Mouse (Mus musculus) CH12.LX (cell line): ENCODE data around the gene Trim11. TPM values are rescaled to one million over a fixed set of nuclear protein-coding genes. Genes with fewer than 3 reads are reported as not detected.

ENCODE experiments used
- DNase-seq: peaks from one replicate; pipeline ENCODE4 v3.0.0-alpha.2; 2013; ENCODE audit errors: extremely low read depth
- H3K27ac ChIP-seq: 2 replicates; pipeline ENCODE4 v1.5.1; 2012; ENCODE audit warnings: low read depth, mild to moderate bottlenecking, control low read depth, moderate library complexity; ENCODE audit not compliant: insufficient read depth
- H3K27me3 ChIP-seq: replicated peaks from 2 replicates; pipeline ENCODE3; 2012; ENCODE audit warnings: inconsistent platforms
- H3K36me3 ChIP-seq, 2 experiments: replicated peaks in 1 of 2; 2 replicates each; pipeline versions ENCODE3 to v1.6.1; 2012; ENCODE audit warnings: inconsistent platforms in 1 of 2, low read length in 1 of 2, mild to moderate bottlenecking in 1 of 2, mixed read lengths in 1 of 2, moderate library complexity in 1 of 2; ENCODE audit not compliant: control insufficient read depth in 1 of 2, insufficient read depth in 1 of 2
- H3K4me1 ChIP-seq, 2 experiments: 2 replicates each; pipeline ENCODE4 v1.6.1; 2012; ENCODE audit warnings: inconsistent platforms in 1 of 2, moderate library complexity in 1 of 2; ENCODE audit not compliant: insufficient read depth in 2 of 2, control insufficient read depth in 1 of 2
- H3K4me2 ChIP-seq: 2 replicates; pipeline ENCODE4 v1.6.1; 2012; ENCODE audit warnings: low read depth, mild to moderate bottlenecking, control low read depth; ENCODE audit not compliant: poor library complexity, insufficient read depth, severe bottlenecking
- H3K4me3 ChIP-seq, 3 experiments: fragments of 150-350 bp in 1 of 3; sonication (generic) in 1 of 3; replicated peaks in 1 of 3; 2 replicates each; pipeline versions ENCODE3 to v1.5.1; 2011 to 2012; ENCODE audit warnings: low read depth in 2 of 3, low read length in 2 of 3, mild to moderate bottlenecking in 2 of 3, moderate library complexity in 2 of 3, control low read depth in 1 of 3, improper control_type of control experiment in 1 of 3, inconsistent platforms in 1 of 3, mixed read lengths in 1 of 3; ENCODE audit not compliant: poor library complexity in 1 of 3
- H3K79me2 ChIP-seq: replicated peaks from 2 replicates; pipeline ENCODE4 v1.6.1; 2012; ENCODE audit warnings: mild to moderate bottlenecking, moderate library complexity; ENCODE audit not compliant: control insufficient read depth, poor library complexity, insufficient read depth, severe bottlenecking; ENCODE audit errors: extremely low read depth
- H3K9ac ChIP-seq: 2 replicates; pipeline ENCODE4 v1.6.1; 2012; ENCODE audit warnings: low read depth, mild to moderate bottlenecking, control low read depth, moderate library complexity; ENCODE audit not compliant: insufficient read depth
- H3K9me3 ChIP-seq: replicated peaks from 2 replicates; pipeline ENCODE3; 2012; ENCODE audit warnings: low read length, inconsistent platforms, mixed read lengths
- BHLHE40 ChIP-seq: IDR thresholded peaks from 2 replicates; pipeline ENCODE4 v1.6.1; 2011; ENCODE audit warnings: mild to moderate bottlenecking, low read depth, low read length, improper control_type of control experiment
- CHD2 ChIP-seq: IDR thresholded peaks from 2 replicates; pipeline ENCODE4 v1.6.1; 2011; ENCODE audit warnings: low read length, improper control_type of control experiment
- E2F4 ChIP-seq: IDR thresholded peaks from 2 replicates; pipeline ENCODE4 v1.6.1; 2011; ENCODE audit warnings: low read depth, low read length, improper control_type of control experiment; ENCODE audit not compliant: insufficient replicate concordance
- ELF1 ChIP-seq: IDR thresholded peaks from 2 replicates; pipeline ENCODE4 v1.6.1; 2014; ENCODE audit warnings: low read depth, mild to moderate bottlenecking, inconsistent platforms, low read length, improper control_type of control experiment
- EP300 ChIP-seq: IDR thresholded peaks from 2 replicates; pipeline ENCODE4 v1.6.1; 2011; ENCODE audit warnings: low read length, improper control_type of control experiment
- IRF4 ChIP-seq: IDR thresholded peaks from 2 replicates; pipeline ENCODE4 v1.6.1; 2014; ENCODE audit warnings: low read depth, mild to moderate bottlenecking, inconsistent platforms, low read length, improper control_type of control experiment
- JUN ChIP-seq: IDR thresholded peaks from 2 replicates; pipeline ENCODE4 v1.6.1; 2011; ENCODE audit warnings: low read depth, mild to moderate bottlenecking, low read length, improper control_type of control experiment, moderate library complexity; ENCODE audit not compliant: insufficient read depth
- JUND ChIP-seq: conservative IDR thresholded peaks from 2 replicates; pipeline ENCODE4 v1.6.1; 2011; ENCODE audit warnings: low read depth, low read length, improper control_type of control experiment
- KAT2A ChIP-seq: IDR thresholded peaks from 2 replicates; pipeline ENCODE4 v1.6.1; 2012; ENCODE audit warnings: low read length, improper control_type of control experiment, inconsistent platforms; ENCODE audit not compliant: insufficient replicate concordance
- MYC ChIP-seq: IDR thresholded peaks from 2 replicates; pipeline ENCODE4 v1.6.1; 2011; ENCODE audit warnings: low read depth, mild to moderate bottlenecking, improper control_type of control experiment, low read length
- POLR2A ChIP-seq: IDR thresholded peaks from 2 replicates; pipeline ENCODE4 v1.6.1; 2011; ENCODE audit warnings: low read depth, mild to moderate bottlenecking, improper control_type of control experiment, low read length
- POLR2AphosphoS2 ChIP-seq: IDR thresholded peaks from 2 replicates; pipeline ENCODE4 v1.6.1; 2011; ENCODE audit warnings: low read depth, low read length, improper control_type of control experiment
- RAD21 ChIP-seq: IDR thresholded peaks from 2 replicates; pipeline ENCODE4 v1.6.1; 2011; ENCODE audit warnings: low read depth, mild to moderate bottlenecking, low read length, improper control_type of control experiment, moderate library complexity
- SIN3A ChIP-seq: IDR thresholded peaks from 2 replicates; pipeline ENCODE4 v1.6.1; 2012; ENCODE audit warnings: low read length, improper control_type of control experiment, inconsistent platforms
- SMC3 ChIP-seq: IDR thresholded peaks from 2 replicates; pipeline ENCODE4 v1.6.1; 2011; ENCODE audit warnings: low read depth, low read length, improper control_type of control experiment
- TBP ChIP-seq: conservative IDR thresholded peaks from 2 replicates; pipeline ENCODE4 v1.6.1; 2011; ENCODE audit warnings: low read depth, low read length, improper control_type of control experiment
- USF2 ChIP-seq: conservative IDR thresholded peaks from 2 replicates; pipeline ENCODE4 v1.6.1; 2011; ENCODE audit warnings: low read depth, low read length, improper control_type of control experiment
- ZC3H11A ChIP-seq: IDR thresholded peaks from 2 replicates; pipeline ENCODE4 v1.6.1; 2012; ENCODE audit warnings: low read depth, mild to moderate bottlenecking, inconsistent platforms, low read length, improper control_type of control experiment
- ZKSCAN1 ChIP-seq: IDR thresholded peaks from 2 replicates; pipeline ENCODE4 v1.6.1; 2012; ENCODE audit warnings: low read depth, inconsistent platforms, low read length, improper control_type of control experiment, borderline replicate concordance
- ZMIZ1 ChIP-seq: IDR thresholded peaks from 2 replicates; pipeline ENCODE4 v1.6.1; 2012; ENCODE audit warnings: low read depth, mild to moderate bottlenecking, inconsistent platforms, low read length, improper control_type of control experiment
- ZNF384 ChIP-seq: IDR thresholded peaks from 2 replicates; pipeline ENCODE4 v1.6.1; 2012; ENCODE audit warnings: low read depth, low read length, improper control_type of control experiment, inconsistent platforms
- dilution Hi-C: fragments of 300-500 bp; cut with MboI; formaldehyde crosslinking; loops from 2 replicates; pipeline ENCODE4 v1.14.3; 2020; ENCODE audit warnings: low sequenced_read_pairs; ENCODE audit not compliant: extremely low pct_unique_long_range_greater_than_20kb, extremely low pct_ligation_motif_present
- in situ Hi-C: fragments of 300-500 bp; cut with MboI; formaldehyde crosslinking; loops from 3 replicates; pipeline ENCODE4 v1.14.3; 2019; ENCODE audit warnings: low sequenced_read_pairs, low pct_ligation_motif_present, low pct_unique_long_range_greater_than_20kb, mixed read lengths
- polyA plus RNA-seq: library from polyadenylated mRNA; unstranded; fragments of >175 nt; gene quantifications from 2 replicates; pipeline ENCODE4 v1.2.1, GENCODE M21; 2012; ENCODE audit warnings: low read depth; ENCODE audit not compliant: insufficient read length
- total RNA-seq, 2 experiments: library from RNA; depleted of rRNA; stranded (reverse); fragments of 300-350 nt in 1 of 2; fragments of >200 nt in 1 of 2; gene quantifications; 2 replicates each; pipeline ENCODE4 v1.2.3; 2012 to 2014

Trim11 gene
- total and polyA plus RNA-seq, 3 experiments = 21.8 to 33.2 (median 23.2) TPM

DNA sequence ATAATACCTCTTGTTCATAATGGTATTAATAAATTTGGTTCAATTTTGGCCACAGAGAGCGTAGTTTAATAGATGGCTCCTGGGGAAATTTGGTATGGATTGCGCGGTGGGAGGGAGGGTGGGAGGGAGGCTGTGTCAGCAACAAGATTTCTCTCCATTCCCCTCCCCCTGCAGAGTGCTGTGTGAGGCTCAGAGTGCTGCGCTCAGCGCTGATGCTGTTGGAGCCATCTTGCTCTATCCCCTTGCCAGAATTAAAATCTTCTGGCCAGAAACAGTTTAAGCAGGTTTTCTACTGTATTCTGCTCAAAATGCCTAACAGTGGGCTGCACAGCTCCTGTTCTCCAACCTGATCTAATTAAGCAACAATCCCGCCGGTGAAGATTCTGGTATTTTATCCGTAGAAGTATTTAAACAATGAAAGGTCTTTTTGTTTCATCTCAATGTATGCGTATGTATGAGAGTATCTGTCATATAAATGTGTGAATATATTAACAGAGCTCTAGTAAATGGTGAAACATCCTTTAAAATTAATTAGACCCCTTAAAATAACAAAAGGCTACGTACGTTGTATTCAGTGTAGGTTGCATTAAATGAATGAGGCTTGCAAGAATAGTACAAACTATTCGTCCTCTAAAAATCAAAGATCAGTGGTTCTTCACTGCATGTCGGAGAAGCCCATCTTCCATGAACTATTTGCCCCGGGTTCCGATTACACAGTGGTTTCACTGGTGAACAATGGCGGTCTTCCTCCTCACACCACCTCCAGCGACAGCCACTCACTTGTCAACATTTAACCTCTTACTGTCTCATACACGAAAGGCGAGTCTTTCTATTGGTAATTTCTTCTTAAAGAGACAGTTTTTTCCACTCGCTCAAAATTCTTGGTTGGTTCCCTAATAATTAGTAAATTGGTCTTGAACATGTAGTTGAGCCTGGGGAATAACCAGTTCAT is 28.1 kb upstream of the Trim11 start:
- Histone ChIP-seq H3K27ac (no peak overlapping the region), H3K4me1 (peaks cover 0 to 13% of the 10 kb centered on the region in 2 experiments; a peak in 2 of 4 replicates), H3K9ac (no peak overlapping the region), H3K4me2 (no peak overlapping the region), H3K4me3 (no peak overlapping the region), H3K36me3 (no peaks in the 10 kb centered on the region), H3K9me3 (no peaks in the 10 kb centered on the region), H3K79me2 (no peaks in the 10 kb centered on the region), H3K27me3 (peaks cover 49% of the 10 kb centered on the region)
- no peak for DNase-seq
- no peak for TF ChIP-seq ZKSCAN1
- TF ChIP-seq CHD2 = no peak
- no peak for TF ChIP-seq JUN
- no peak for TF ChIP-seq ZNF384
- no peak for TF ChIP-seq POLR2AphosphoS2
- TF ChIP-seq E2F4 = no peak
- TF ChIP-seq ZC3H11A = no peak
- TF ChIP-seq SIN3A = no peak
- no peak for TF ChIP-seq EP300
- in situ Hi-C loops = no loop called here
- dilution Hi-C loops = no loop called here

DNA sequence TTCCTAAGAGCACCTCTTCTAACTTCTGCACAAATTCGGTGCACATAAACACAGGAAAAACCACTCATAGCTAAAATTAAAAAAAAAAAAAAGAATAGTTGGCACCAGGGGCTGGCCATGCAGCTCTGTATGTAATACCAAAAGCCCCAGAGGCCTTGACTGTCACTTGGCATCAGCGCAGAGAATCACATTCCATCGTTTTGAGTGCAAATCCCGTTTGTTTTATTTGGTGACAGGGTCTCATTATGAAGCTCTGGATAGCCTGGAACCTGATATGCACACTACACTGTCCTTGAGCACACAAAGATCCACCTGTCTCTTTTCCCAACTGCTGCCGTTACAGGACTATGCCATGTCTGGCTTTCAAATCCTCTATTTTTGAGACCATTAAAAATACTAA is 26.7 kb upstream of the Trim11 start:
- peaks cover 35% of the 10 kb centered on the region for H3K27me3 ChIP-seq
- in situ Hi-C loops = no loop called here

More for the DNA sequence above, 26.7 kb upstream of the Trim11 start:
- dilution Hi-C loops = no loop called here
- no peak for TF ChIP-seq MYC
- no peak for TF ChIP-seq ZMIZ1
- no peak for TF ChIP-seq RAD21
- no peak for TF ChIP-seq ZKSCAN1
- TF ChIP-seq KAT2A = no peak
- TF ChIP-seq ZC3H11A = no peak
- TF ChIP-seq JUND = no peak
- TF ChIP-seq POLR2A = no peak
- no peak for TF ChIP-seq TBP
- TF ChIP-seq IRF4 = no peak
- no peak for TF ChIP-seq EP300
- TF ChIP-seq USF2 = no peak
- TF ChIP-seq SMC3 = no peak
- TF ChIP-seq ELF1 = no peak
- TF ChIP-seq BHLHE40 = no peak
- Histone ChIP-seq H3K27ac (no peak overlapping the region), H3K4me1 (peaks cover 0 to 21% of the 10 kb centered on the region in 2 experiments; a peak in 2 of 4 replicates), H3K79me2 (peaks cover 2% of the 10 kb centered on the region; the same call in 1 of the 2 replicates), H3K9me3 (no peaks in the 10 kb centered on the region), H3K9ac (no peak overlapping the region), H3K4me3 (no peak overlapping the region), H3K36me3 (no peaks in the 10 kb centered on the region), H3K4me2 (no peak overlapping the region)
- DNase-seq = no peak
